Mouse (Mus musculus) hindbrain, embryonic 16.5 days (tissue): Measurements from ENCODE around the gene Rfx6. TPM values are rescaled to one million over a fixed set of nuclear protein-coding genes. Genes with fewer than 3 reads are reported as not detected.

ENCODE experiments used
- ATAC-seq: fragments of 200-750 bp; cut with Nextera tagmentation; 2 replicates; pipeline ENCODE4 v1.8.0; 2017; ENCODE audit warnings: moderate TSS enrichment, moderate library complexity
- H3K27ac ChIP-seq: fragments of 300-500 bp; sonication (generic); 2 replicates; pipeline ENCODE4 v1.5.1; 2014; ENCODE audit warnings: low read depth, mild to moderate bottlenecking, control low read depth, low read length, moderate library complexity
- H3K27me3 ChIP-seq: fragments of 300-500 bp; sonication (generic); replicated peaks from 2 replicates; pipeline ENCODE4 v1.6.1; 2014; ENCODE audit warnings: low read length; ENCODE audit not compliant: control insufficient read depth, insufficient read depth
- H3K36me3 ChIP-seq: fragments of 300-500 bp; sonication (generic); 2 replicates; pipeline ENCODE4 v1.6.1; 2014; ENCODE audit warnings: mild to moderate bottlenecking, low read length, moderate library complexity, mixed read lengths; ENCODE audit not compliant: control insufficient read depth, insufficient read depth
- H3K4me1 ChIP-seq: fragments of 300-500 bp; sonication (generic); 2 replicates; pipeline ENCODE4 v1.6.1; 2014; ENCODE audit warnings: low read depth, low read length; ENCODE audit not compliant: control insufficient read depth, insufficient read depth
- H3K4me2 ChIP-seq: fragments of 300-500 bp; sonication (generic); 2 replicates; pipeline ENCODE4 v1.6.1; 2014; ENCODE audit warnings: mild to moderate bottlenecking, low read length, control low read depth, moderate library complexity
- H3K4me3 ChIP-seq: fragments of 300-500 bp; sonication (generic); 2 replicates; pipeline ENCODE4 v1.5.1; 2014; ENCODE audit warnings: mild to moderate bottlenecking, low read length, control low read depth, moderate library complexity
- H3K9ac ChIP-seq: fragments of 300-500 bp; sonication (generic); 2 replicates; pipeline ENCODE4 v1.6.1; 2014; ENCODE audit warnings: low read depth, mild to moderate bottlenecking, control low read depth, low read length, moderate library complexity
- H3K9me3 ChIP-seq: fragments of 300-500 bp; sonication (generic); 2 replicates; pipeline ENCODE4 v1.6.1; 2014; ENCODE audit warnings: mild to moderate bottlenecking, low read length, moderate library complexity; ENCODE audit not compliant: control insufficient read depth
- WGBS: fragments of 180-500 bp; shearing (Covaris S2); extraction: QIAGEN DNeasy Blood & Tissue Kit; methylation state at CpG from one replicate; pipeline ENCODE4 v1.1.7; 2014; 5-methylcytosine and 5-hydroxymethylcytosine counted together
- polyA plus RNA-seq: library from polyadenylated mRNA; unstranded; fragments of >200 nt; fragmentation: Nextera tagmentation; extraction: Ambion mirVana; gene quantifications from 2 replicates; pipeline ENCODE4 v1.2.1, GENCODE M21; 2015

Gene Rfx6
- polyA plus RNA-seq, 1 experiment from 2014 or later, result not detected

- Histone ChIP-seq H3K4me1 (no peaks in the 10 kb centered on the region), H3K36me3 (no peaks in the 10 kb centered on the region), H3K9me3 (no peaks in the 10 kb centered on the region), H3K27ac (no peak overlapping the region), H3K9ac (no peak overlapping the region), H3K4me3 (no peak overlapping the region), H3K4me2 (no peak overlapping the region), H3K27me3 (no peaks in the 10 kb centered on the region)
- ATAC-seq, result no peak
- 47% methylated on average over 3 of the region's 3 CpGs for WGBS
These were observed 43.3 kb downstream of the Rfx6 start for GRCm38 (mm10) chr10:51720904-51721303.

GRCm38 (mm10) chr10:51761436-51761835, 83.9 kb downstream of the Rfx6 start:
- H3K4me3 ChIP-seq, result no peak overlapping the region

GRCm38 (mm10) chr10:51763241-51763640, 85.7 kb downstream of the Rfx6 start:
- H3K4me2 ChIP-seq, result no peak overlapping the region
- no peak overlapping the region for H3K27ac ChIP-seq
- no peaks in the 10 kb centered on the region for H3K4me1 ChIP-seq
- H3K9ac ChIP-seq, result no peak overlapping the region
- H3K36me3 ChIP-seq, result no peaks in the 10 kb centered on the region
- H3K4me3 ChIP-seq, result no peak overlapping the region
- no peak for ATAC-seq
- 69% methylated on average over 2 of the region's 2 CpGs for WGBS
- no peaks in the 10 kb centered on the region for H3K27me3 ChIP-seq
- H3K9me3 ChIP-seq, result no peaks in the 10 kb centered on the region

More at GRCm38 (mm10) chr10:51761436-51761835, 83.9 kb downstream of the Rfx6 start:
- Histone ChIP-seq H3K27me3 (no peaks in the 10 kb centered on the region), H3K9me3 (no peaks in the 10 kb centered on the region), H3K27ac (no peak overlapping the region), H3K36me3 (no peaks in the 10 kb centered on the region), H3K4me1 (no peaks in the 10 kb centered on the region), H3K9ac (no peak overlapping the region), H3K4me2 (no peak overlapping the region)
- whole genome bisulfite sequencing, result 90% methylated on average over 5 of the region's 5 CpGs
- ATAC-seq, result no peak

- Histone ChIP-seq H3K27me3 (no peaks in the 10 kb centered on the region), H3K9me3 (no peaks in the 10 kb centered on the region), H3K27ac (no peak overlapping the region), H3K4me2 (no peak overlapping the region), H3K36me3 (no peaks in the 10 kb centered on the region), H3K9ac (no peak overlapping the region), H3K4me1 (no peaks in the 10 kb centered on the region), H3K4me3 (no peak overlapping the region)
- 52% methylated on average over 5 of the region's 5 CpGs for WGBS
- no peak for ATAC-seq
These were observed 90.9 kb downstream of the Rfx6 start for GRCm38 (mm10) chr10:51768445-51768844.

- no peaks in the 10 kb centered on the region for H3K9me3 ChIP-seq
- H3K4me1 ChIP-seq, result no peaks in the 10 kb centered on the region
- 78% methylated on average over 7 of the region's 7 CpGs for WGBS
- no peak overlapping the region for H3K27ac ChIP-seq
- H3K4me2 ChIP-seq, result no peak overlapping the region
- H3K4me3 ChIP-seq, result no peak overlapping the region
- no peaks in the 10 kb centered on the region for H3K36me3 ChIP-seq
- no peak for ATAC-seq
- H3K9ac ChIP-seq, result no peak overlapping the region
- no peaks in the 10 kb centered on the region for H3K27me3 ChIP-seq
These were observed 91.7 kb downstream of the Rfx6 start for GRCm38 (mm10) chr10:51769252-51769651.

- no peak overlapping the region for H3K4me3 ChIP-seq
- H3K9ac ChIP-seq, result no peak overlapping the region
- no peaks in the 10 kb centered on the region for H3K4me1 ChIP-seq
- no peaks in the 10 kb centered on the region for H3K9me3 ChIP-seq
- no peak overlapping the region for H3K27ac ChIP-seq
- WGBS, result 63% methylated on average over 2 of the region's 2 CpGs
- H3K4me2 ChIP-seq, result no peak overlapping the region
- no peaks in the 10 kb centered on the region for H3K27me3 ChIP-seq
- no peaks in the 10 kb centered on the region for H3K36me3 ChIP-seq
- ATAC-seq, result peak; percentile 40; the same call in 1 of the 2 replicates
These were observed 102.1 kb downstream of the Rfx6 start for GRCm38 (mm10) chr10:51779648-51780047.

Other genes with a start within 250 kb of the Rfx6 start
- not detected in 2 replicates for gene Gm49339, start 197.1 kb upstream of the Rfx6 start, polyA plus RNA-seq
- gene Lilr4b, start 197.1 kb upstream of the Rfx6 start, polyA plus RNA-seq, result 0.09 and 0.22 TPM in 2 replicates
- gene Lilrb4a, start 186.8 kb upstream of the Rfx6 start, polyA plus RNA-seq, result 0.88 and 1.00 TPM in 2 replicates
- gene Fam162b, start 87.2 kb upstream of the Rfx6 start, polyA plus RNA-seq, result 2.2 and 2.8 TPM in 2 replicates
- not detected in 2 replicates for gene Gprc6a, start 46.3 kb upstream of the Rfx6 start, polyA plus RNA-seq